ENCODE assay signal across 10 mouse cellular contexts in genomic region chr16:22151706-22152315, GRCm38 (mm10). TPM values are rescaled to one million over a fixed set of nuclear protein-coding genes. Genes with fewer than 3 reads are reported as not detected.
A peak's percentile ranks its signal among the peaks of the same experiment; 100 is the strongest.
DNase-seq lines count a peak whose midpoint lies in the region; ATAC-seq and TF ChIP-seq lines count a peak whose summit lies in the region.
"Had no signal": no experiment of that assay in that cellular context is flagged by ENCODE, and none has a peak within 500 bp of the region (broad histone marks: within the 10 kb centered on the region; RNA-seq: fewer than 3 reads in every experiment).

No protein-coding gene starts in this region.

- peak overlapping the region; percentile 24 for H3K4me3 ChIP-seq in heart, embryonic 13.5 days
- H3K4me3 ChIP-seq in C2C12 (ENCODE audit: insufficient read depth, poor library complexity, severe bottlenecking) = no peak overlapping the region
- no peak overlapping the region for H3K4me3 ChIP-seq in forebrain, embryonic 14.5 days (ENCODE audit: low read depth, low read length)
- H3K4me3 ChIP-seq in midbrain, embryonic 10.5 days = peak overlapping the region; percentile 23; the same call in 1 of the 2 replicates
- H3K4me3 ChIP-seq: erythroblast, embryonic 14.5 days had no signal

- no peak for DNase-seq in heart, adult 9 months (ENCODE audit: low spot score in 2 of 2)
- no peak for DNase-seq in forebrain, embryonic 14.5 days (ENCODE audit: low spot score)
- no peak for DNase-seq in midbrain, embryonic 10.5 days (ENCODE audit: low spot score)
- DNase-seq in cerebellum, adult 11-12 months = no peak
- DNase-seq in MN1 (ENCODE audit: low spot score) = no peak
- DNase-seq: kidney, postnatal 36 days had no signal

- H3K4me2 ChIP-seq in heart, embryonic 13.5 days = peak overlapping the region; percentile 55
- H3K4me2 ChIP-seq in forebrain, embryonic 14.5 days (ENCODE audit: low read length) = no peak overlapping the region

- peaks cover 70% of the 10 kb centered on the region for H3K79me3 ChIP-seq in C2C12 (ENCODE audit: low read depth)

- H3K79me2 ChIP-seq in C2C12 (ENCODE audit: control insufficient read depth, insufficient read depth) = peaks cover 100% of the 10 kb centered on the region

- no peak overlapping the region for H3ac ChIP-seq in C2C12 (ENCODE audit: control insufficient read depth, insufficient read length, low read depth)

- peak overlapping the region; percentile 73 for H3K27ac ChIP-seq in heart, embryonic 13.5 days (replicated peaks)
- no peak overlapping the region for H3K27ac ChIP-seq in forebrain, embryonic 14.5 days (ENCODE audit: low read depth, low read length)
- H3K27ac ChIP-seq in midbrain, embryonic 10.5 days (replicated peaks) = peak overlapping the region; percentile 72

- ATAC-seq in heart, embryonic 13.5 days (ENCODE audit: extremely low read depth, insufficient number of reproducible peaks, low FRiP score, low TSS enrichment) = 0 out of 2 replicates have a peak, but pooled peaks have one; percentile 19
- 0 out of 2 replicates have a peak, but pooled peaks have one; percentile 23 for ATAC-seq in forebrain, embryonic 14.5 days
- ATAC-seq in megakaryocyte-erythroid progenitor cell, adult 5-6 weeks (replicated peaks; ENCODE audit: low FRiP score, low TSS enrichment, poor library complexity, severe bottlenecking) = no peak

- no peaks in the 10 kb centered on the region for H3K27me3 ChIP-seq in heart, embryonic 13.5 days (replicated peaks)
- H3K27me3 ChIP-seq in C2C12 (ENCODE audit: control insufficient read depth, insufficient read depth, insufficient read length) = no peaks in the 10 kb centered on the region
- H3K27me3 ChIP-seq in forebrain, embryonic 14.5 days (replicated peaks; ENCODE audit: control insufficient read depth, insufficient read depth, low read length) = no peaks in the 10 kb centered on the region
- no peaks in the 10 kb centered on the region for H3K27me3 ChIP-seq in midbrain, embryonic 10.5 days (ENCODE audit: low read depth, poor library complexity, severe bottlenecking)

- H3K9me3 ChIP-seq in heart, embryonic 13.5 days = no peaks in the 10 kb centered on the region
- H3K9me3 ChIP-seq in forebrain, embryonic 14.5 days (replicated peaks; ENCODE audit: control insufficient read depth, low read length) = no peaks in the 10 kb centered on the region
- H3K9me3 ChIP-seq in midbrain, embryonic 10.5 days (replicated peaks) = no peaks in the 10 kb centered on the region

- 0 out of 2 replicates have a peak, but pooled peaks cover 3% of the 10 kb centered on the region for H3K36me3 ChIP-seq in heart, embryonic 13.5 days
- no peaks in the 10 kb centered on the region for H3K36me3 ChIP-seq in C2C12 (ENCODE audit: control insufficient read depth, insufficient read depth)
- no peaks in the 10 kb centered on the region for H3K36me3 ChIP-seq in forebrain, embryonic 14.5 days (ENCODE audit: control insufficient read depth, insufficient read depth, low read length)
- 0 out of 2 replicates have a peak, but pooled peaks cover 13% of the 10 kb centered on the region for H3K36me3 ChIP-seq in midbrain, embryonic 10.5 days

- peak overlapping the region; percentile 67 for H3K9ac ChIP-seq in heart, embryonic 13.5 days
- H3K9ac ChIP-seq in forebrain, embryonic 14.5 days (ENCODE audit: low read length) = no peak overlapping the region

- 42% methylated on average over 7 of the region's 11 CpGs for whole genome bisulfite sequencing in heart, embryonic 13.5 days
- 11% methylated on average over 10 of the region's 11 CpGs for WGBS in forebrain, embryonic 14.5 days
- 17% methylated on average over 10 of the region's 11 CpGs for WGBS in midbrain, embryonic 10.5 days

- TF ChIP-seq CTCF in C2C12 (IDR thresholded peaks at IDR 0.05; ENCODE audit: control insufficient read depth, insufficient read depth, insufficient read length) = no peak

- H3K4me1 ChIP-seq in heart, embryonic 13.5 days = peaks cover 63% of the 10 kb centered on the region
- H3K4me1 ChIP-seq in forebrain, embryonic 14.5 days (ENCODE audit: control insufficient read depth, insufficient read depth, low read length) = 0 out of 2 replicates have a peak, but pooled peaks cover 10% of the 10 kb centered on the region
- H3K4me1 ChIP-seq in midbrain, embryonic 10.5 days = peaks cover 54% of the 10 kb centered on the region

TF ChIP-seq in C2C12, 6 proteins besides CTCF, POLR2A, EP300 and RAD21:
- TF ChIP-seq USF1 (IDR thresholded peaks at IDR 0.05; ENCODE audit: low read depth) (peak; percentile 9), FOSL1 (IDR thresholded peaks at IDR 0.05; ENCODE audit: insufficient read depth, low read length, poor library complexity, severe bottlenecking) (no peak), MYOD1 (IDR thresholded peaks at IDR 0.05; ENCODE audit: control insufficient read depth, insufficient read length, low read depth) (peak; percentile 40)

RNA-seq across cellular contexts. Expression of gene Igf2bp2, which starts 11.3 kb away (rescaled TPM):
- polyA plus RNA-seq in heart, embryonic 13.5 days (2015; fragmentation: Nextera tagmentation; extraction: Ambion mirVana) = 51.4 and 53.2 TPM in 2 replicates
- polyA plus RNA-seq in C2C12 (2012; fragmentation: generic; extraction: Trizol) = 24.3 TPM
- 23.9 and 25.1 TPM in 2 replicates for polyA plus RNA-seq in forebrain, embryonic 14.5 days (2014; fragmentation: Nextera tagmentation; extraction: Ambion mirVana)
- 127 and 148 TPM in 2 replicates for polyA plus RNA-seq in midbrain, embryonic 10.5 days (2016; fragmentation: Nextera tagmentation; extraction: Ambion mirVana)
- total RNA-seq in megakaryocyte-erythroid progenitor cell, adult 5-6 weeks (2014; fragmentation: Nextera tagmentation) = 1.5 TPM in 1 of 2 replicates, not detected in the other
- 1.0 and 1.2 TPM in 2 replicates for total RNA-seq in megakaryocyte-erythroid progenitor cell, adult 5-6 weeks (2017)

Comparison
In these comparisons a context has a peak if more than half of its experiments do, and no peak if none do; other contexts are left out.
1. H3K4me3 ChIP-seq: peak in heart, embryonic 13.5 days (single experiment) and midbrain, embryonic 10.5 days (single experiment); none in C2C12 (single experiment) and forebrain, embryonic 14.5 days (single experiment).